Mouse (Mus musculus) midbrain, embryonic 15.5 days (tissue): ENCODE measurements at regions not wholly inside any gene's neighbourhood (a gene's known extent, or its start where the extent isn't known, plus 50 kb on each side); places are given as distances from the start of the nearest gene placed in this dataset.

Experiments
- ATAC-seq: fragments of 200-750 bp; cut with Nextera tagmentation; replicated peaks from 2 replicates; pipeline ENCODE4 v1.8.0; 2017; ENCODE audit warnings: moderate TSS enrichment
- H3K27ac ChIP-seq: fragments of 300-500 bp; sonication (generic); 2 replicates; pipeline ENCODE4 v1.5.1; 2015; ENCODE audit warnings: mild to moderate bottlenecking, inconsistent platforms
- H3K27me3 ChIP-seq: fragments of 300-500 bp; sonication (generic); replicated peaks from 2 replicates; pipeline ENCODE4 v1.6.1; 2015; ENCODE audit warnings: inconsistent platforms
- H3K36me3 ChIP-seq: fragments of 300-500 bp; sonication (generic); replicated peaks from 2 replicates; pipeline ENCODE4 v1.6.1; 2015; ENCODE audit warnings: inconsistent platforms
- H3K4me1 ChIP-seq: fragments of 300-500 bp; sonication (generic); 2 replicates; pipeline ENCODE4 v1.6.1; 2015; ENCODE audit warnings: inconsistent platforms
- H3K4me2 ChIP-seq: fragments of 300-500 bp; sonication (generic); 2 replicates; pipeline ENCODE4 v1.6.1; 2015; ENCODE audit warnings: inconsistent platforms, mild to moderate bottlenecking, moderate library complexity
- H3K4me3 ChIP-seq: fragments of 300-500 bp; sonication (generic); 2 replicates; pipeline ENCODE4 v1.5.1; 2015; ENCODE audit warnings: mild to moderate bottlenecking, inconsistent platforms
- H3K9ac ChIP-seq: fragments of 300-500 bp; sonication (generic); 2 replicates; pipeline ENCODE4 v1.6.1; 2015; ENCODE audit warnings: mild to moderate bottlenecking, inconsistent platforms
- H3K9me3 ChIP-seq: fragments of 300-500 bp; sonication (generic); 2 replicates; pipeline ENCODE4 v1.6.1; 2016; ENCODE audit warnings: inconsistent platforms
- WGBS: fragments of 180-500 bp; shearing (Covaris S2); methylation state at CpG from one replicate; pipeline ENCODE4 v1.1.7; 2015; ENCODE audit warnings: mixed read lengths; 5-methylcytosine and 5-hydroxymethylcytosine counted together

GRCm38 (mm10) chr19:57541693-57542314 lies 69.0 kb upstream of the Atrnl1 start:
- no peaks in the 10 kb centered on the region for H3K36me3 ChIP-seq
- ATAC-seq = no peak
- no peaks in the 10 kb centered on the region for H3K27me3 ChIP-seq
- H3K9ac ChIP-seq = no peak overlapping the region
- no peaks in the 10 kb centered on the region for H3K9me3 ChIP-seq
- H3K4me3 ChIP-seq = no peak overlapping the region
- H3K27ac ChIP-seq = no peak overlapping the region
- WGBS = 90% methylated on average over 8 of the region's 8 CpGs
- H3K4me2 ChIP-seq = no peak overlapping the region
- peaks cover 25% of the 10 kb centered on the region for H3K4me1 ChIP-seq

- ATAC-seq = no peak
- Histone ChIP-seq H3K4me1 (peaks cover 22% of the 10 kb centered on the region), H3K9me3 (no peaks in the 10 kb centered on the region), H3K4me2 (no peak overlapping the region), H3K9ac (no peak overlapping the region), H3K4me3 (no peak overlapping the region), H3K27ac (no peak overlapping the region), H3K36me3 (no peaks in the 10 kb centered on the region), H3K27me3 (no peaks in the 10 kb centered on the region)
- WGBS = 94% methylated on average over 5 of the region's 5 CpGs
Observed at GRCm38 (mm10) chr19:57542506-57542905, 68.3 kb upstream of the Atrnl1 start.

GRCm38 (mm10) chr19:57543681-57544214 lies 67.1 kb upstream of the Atrnl1 start:
- H3K4me2 ChIP-seq = peak overlapping the region; percentile 32
- peak overlapping the region; percentile 65; the same call in 1 of the 2 replicates for H3K27ac ChIP-seq
- no peaks in the 10 kb centered on the region for H3K9me3 ChIP-seq
- H3K4me1 ChIP-seq = peaks cover 15% of the 10 kb centered on the region
- 11% methylated on average over 13 of the region's 13 CpGs for WGBS
- H3K36me3 ChIP-seq = no peaks in the 10 kb centered on the region
- H3K27me3 ChIP-seq = no peaks in the 10 kb centered on the region
- peak; percentile 45 for ATAC-seq
- no peak overlapping the region for H3K4me3 ChIP-seq
- H3K9ac ChIP-seq = no peak overlapping the region

GRCm38 (mm10) chr19:57544229-57544879 lies 66.5 kb upstream of the Atrnl1 start:
- Histone ChIP-seq H3K4me3 (no peak overlapping the region), H3K9ac (no peak overlapping the region), H3K36me3 (no peaks in the 10 kb centered on the region), H3K27me3 (no peaks in the 10 kb centered on the region), H3K9me3 (no peaks in the 10 kb centered on the region), H3K4me1 (peaks cover 15% of the 10 kb centered on the region), H3K27ac (peak overlapping the region; percentile 65; the same call in 1 of the 2 replicates), H3K4me2 (peak overlapping the region; percentile 32; the same call in 1 of the 2 replicates)
- ATAC-seq = no peak
- 62% methylated on average over 17 of the region's 17 CpGs for WGBS

- no peaks in the 10 kb centered on the region for H3K27me3 ChIP-seq
- ATAC-seq = no peak
- no peak overlapping the region for H3K4me2 ChIP-seq
- no peak overlapping the region for H3K27ac ChIP-seq
- peaks cover 15% of the 10 kb centered on the region for H3K4me1 ChIP-seq
- WGBS = 83% methylated on average over 2 of the region's 2 CpGs
- no peak overlapping the region for H3K4me3 ChIP-seq
- H3K9ac ChIP-seq = no peak overlapping the region
- H3K9me3 ChIP-seq = no peaks in the 10 kb centered on the region
- H3K36me3 ChIP-seq = no peaks in the 10 kb centered on the region
Observed at GRCm38 (mm10) chr19:57545071-57545470, 65.8 kb upstream of the Atrnl1 start.

GRCm38 (mm10) chr19:57546039-57546438 lies 64.8 kb upstream of the Atrnl1 start:
- H3K4me2 ChIP-seq = no peak overlapping the region
- H3K27ac ChIP-seq = no peak overlapping the region
- WGBS = 79% methylated on average over 2 of the region's 2 CpGs
- no peak for ATAC-seq
- peaks cover 15% of the 10 kb centered on the region for H3K4me1 ChIP-seq
- H3K4me3 ChIP-seq = no peak overlapping the region
- no peaks in the 10 kb centered on the region for H3K27me3 ChIP-seq
- H3K9me3 ChIP-seq = no peaks in the 10 kb centered on the region
- no peaks in the 10 kb centered on the region for H3K36me3 ChIP-seq
- no peak overlapping the region for H3K9ac ChIP-seq

GRCm38 (mm10) chr19:57546519-57546918 lies 64.3 kb upstream of the Atrnl1 start:
- 81% methylated on average over 10 of the region's 10 CpGs for WGBS
- peaks cover 15% of the 10 kb centered on the region for H3K4me1 ChIP-seq
- 0 out of 2 replicates have a peak overlapping the region, but pooled peaks have one; percentile 20 for H3K27ac ChIP-seq
- H3K9me3 ChIP-seq = no peaks in the 10 kb centered on the region
- no peak overlapping the region for H3K4me3 ChIP-seq
- H3K9ac ChIP-seq = no peak overlapping the region
- no peak for ATAC-seq
- no peak overlapping the region for H3K4me2 ChIP-seq
- H3K27me3 ChIP-seq = no peaks in the 10 kb centered on the region
- no peaks in the 10 kb centered on the region for H3K36me3 ChIP-seq

- H3K9me3 ChIP-seq = no peaks in the 10 kb centered on the region
- 91% methylated on average over 11 of the region's 11 CpGs for WGBS
Observed at GRCm38 (mm10) chr19:57548093-57548492, 62.7 kb upstream of the Atrnl1 start.

GRCm38 (mm10) chr19:57548661-57549060 lies 62.2 kb upstream of the Atrnl1 start:
- Histone ChIP-seq H3K27ac (no peak overlapping the region), H3K9me3 (no peaks in the 10 kb centered on the region), H3K9ac (no peak overlapping the region), H3K4me2 (no peak overlapping the region), H3K27me3 (no peaks in the 10 kb centered on the region), H3K36me3 (no peaks in the 10 kb centered on the region), H3K4me3 (no peak overlapping the region), H3K4me1 (peaks cover 11% of the 10 kb centered on the region)
- ATAC-seq = no peak
- WGBS = 76% methylated on average over 11 of the region's 11 CpGs

More at GRCm38 (mm10) chr19:57548093-57548492, 62.7 kb upstream of the Atrnl1 start:
- no peak overlapping the region for H3K4me2 ChIP-seq
- H3K4me1 ChIP-seq = peaks cover 15% of the 10 kb centered on the region
- no peak for ATAC-seq
- H3K9ac ChIP-seq = no peak overlapping the region
- H3K27ac ChIP-seq = no peak overlapping the region
- no peaks in the 10 kb centered on the region for H3K27me3 ChIP-seq
- no peak overlapping the region for H3K4me3 ChIP-seq
- no peaks in the 10 kb centered on the region for H3K36me3 ChIP-seq

- Histone ChIP-seq H3K4me3 (no peak overlapping the region), H3K36me3 (no peaks in the 10 kb centered on the region), H3K4me2 (no peak overlapping the region), H3K9ac (no peak overlapping the region), H3K27ac (no peak overlapping the region), H3K27me3 (no peaks in the 10 kb centered on the region), H3K9me3 (no peaks in the 10 kb centered on the region), H3K4me1 (peaks cover 1% of the 10 kb centered on the region)
- WGBS = 50% methylated on average over 11 of the region's 11 CpGs
- no peak for ATAC-seq
Observed at GRCm38 (mm10) chr19:57552964-57553740, 57.7 kb upstream of the Atrnl1 start.

GRCm38 (mm10) chr19:57554086-57554485 lies 56.7 kb upstream of the Atrnl1 start:
- H3K9ac ChIP-seq = no peak overlapping the region
- no peak overlapping the region for H3K27ac ChIP-seq
- peaks cover 11% of the 10 kb centered on the region for H3K4me1 ChIP-seq
- H3K9me3 ChIP-seq = no peaks in the 10 kb centered on the region
- no peak overlapping the region for H3K4me2 ChIP-seq
- no peaks in the 10 kb centered on the region for H3K27me3 ChIP-seq
- H3K36me3 ChIP-seq = no peaks in the 10 kb centered on the region
- WGBS = 94% methylated on average over 6 of the region's 6 CpGs
- H3K4me3 ChIP-seq = no peak overlapping the region
- no peak for ATAC-seq

- Histone ChIP-seq H3K4me2 (no peak overlapping the region), H3K27ac (no peak overlapping the region), H3K36me3 (no peaks in the 10 kb centered on the region), H3K9me3 (no peaks in the 10 kb centered on the region), H3K4me1 (peaks cover 12% of the 10 kb centered on the region), H3K27me3 (no peaks in the 10 kb centered on the region), H3K9ac (no peak overlapping the region), H3K4me3 (no peak overlapping the region)
- 37% methylated on average over 5 of the region's 5 CpGs for WGBS
- no peak for ATAC-seq
Observed at GRCm38 (mm10) chr19:57555313-57555712, 55.5 kb upstream of the Atrnl1 start.
